ENCODE assay signal across 25 mouse cellular contexts in the genomic region with DNA sequence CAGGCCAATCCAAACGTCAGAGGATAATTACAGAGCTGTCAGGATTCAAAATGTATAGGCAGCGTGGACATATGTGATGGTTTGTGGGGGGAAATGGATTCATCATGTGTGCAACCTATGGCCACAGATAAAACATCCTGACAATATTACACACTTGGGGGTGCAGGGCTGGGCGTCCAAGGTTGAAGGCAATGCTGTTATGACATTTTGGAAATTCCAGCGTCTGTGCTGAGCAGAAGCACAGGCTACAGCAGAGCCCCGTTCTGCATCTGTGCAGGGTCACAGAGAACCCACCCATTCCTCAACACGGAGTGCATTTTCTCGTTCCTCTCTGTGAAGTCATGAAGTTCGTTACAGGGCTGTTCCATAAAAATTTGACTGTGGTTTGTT. TPM values are rescaled to one million over a fixed set of nuclear protein-coding genes. Genes with fewer than 3 reads are reported as not detected.
DNase-seq lines count a peak whose midpoint lies in the region; ATAC-seq and TF ChIP-seq lines count a peak whose summit lies in the region.
"Had no signal": no experiment of that assay in that cellular context is flagged by ENCODE, and none has a peak within 500 bp of the region (broad histone marks: within the 10 kb centered on the region; RNA-seq: fewer than 3 reads in every experiment).

No protein-coding gene starts in this region.

- no peak overlapping the region for H3K9ac ChIP-seq in intestine, embryonic 15.5 days
- no peak overlapping the region for H3K9ac ChIP-seq in intestine, postnatal 0 days (ENCODE audit: low read depth, low read length)
- H3K9ac ChIP-seq in embryonic facial prominence, embryonic 11.5 days (replicated peaks; ENCODE audit: low read length), result no peak overlapping the region
- H3K9ac ChIP-seq in limb, embryonic 13.5 days, result no peak overlapping the region
- H3K9ac ChIP-seq: heart, embryonic 12.5 days; liver, postnatal 0 days; neural tube, embryonic 13.5 days had no signal

- TF ChIP-seq CTCF in intestine, postnatal 0 days (IDR thresholded peaks at IDR 0.05; ENCODE audit: low read depth), result no peak
- no peak for TF ChIP-seq CTCF in E14TG2a.4 (conservative IDR thresholded peaks at IDR 0.05; ENCODE audit: low read length)

- H3K4me3 ChIP-seq in intestine, embryonic 15.5 days (replicated peaks), result no peak overlapping the region
- no peak overlapping the region for H3K4me3 ChIP-seq in intestine, postnatal 0 days (ENCODE audit: low read depth, low read length)
- peak overlapping the region; percentile 30; the same call in 1 of the 2 replicates for H3K4me3 ChIP-seq in E14TG2a.4 (replicated peaks; ENCODE audit: low read length)
- H3K4me3 ChIP-seq in embryonic facial prominence, embryonic 11.5 days (ENCODE audit: low read depth, low read length), result no peak overlapping the region
- H3K4me3 ChIP-seq in limb, embryonic 13.5 days, result no peak overlapping the region
- H3K4me3 ChIP-seq: heart, embryonic 12.5 days; megakaryocyte, embryonic 14.5 days; myocyte; neural tube, embryonic 13.5 days had no signal

- H3K4me1 ChIP-seq in intestine, embryonic 15.5 days (replicated peaks), result peaks cover 10% of the 10 kb centered on the region; the same call in 1 of the 2 replicates
- no peaks in the 10 kb centered on the region for H3K4me1 ChIP-seq in intestine, postnatal 0 days (replicated peaks; ENCODE audit: control insufficient read depth, insufficient read depth, low read length)
- peaks cover 70% of the 10 kb centered on the region for H3K4me1 ChIP-seq in E14TG2a.4 (replicated peaks; ENCODE audit: low read depth, low read length)
- no peaks in the 10 kb centered on the region for H3K4me1 ChIP-seq in embryonic facial prominence, embryonic 11.5 days (ENCODE audit: control insufficient read depth, insufficient read depth, low read length)
- peaks cover 32% of the 10 kb centered on the region for H3K4me1 ChIP-seq in limb, embryonic 13.5 days
- H3K4me1 ChIP-seq: neural tube, embryonic 13.5 days had no signal

- DNase-seq in embryonic facial prominence, embryonic 11.5 days (ENCODE audit: low spot score), result no peak
- DNase-seq in liver, result no peak
- DNase-seq in kidney, postnatal 4 days, result no peak
- no peak for DNase-seq in spleen, postnatal 10 days (ENCODE audit: low spot score in 2 of 2)
- DNase-seq: adrenal gland, adult 8-10 months; cerebellum, adult 18-20 months; cerebellum, postnatal 25 days; gastrocnemius, postnatal 10 days; heart, adult 18-20 months; heart, postnatal 10 days; kidney, adult 18-20 months; kidney, postnatal 10 days; liver, postnatal 0 days; retina, postnatal 1 day; right cerebral cortex, postnatal 25 days had no signal

- H3K9me3 ChIP-seq in intestine, embryonic 15.5 days, result no peaks in the 10 kb centered on the region
- H3K9me3 ChIP-seq in intestine, postnatal 0 days (ENCODE audit: control insufficient read depth), result no peaks in the 10 kb centered on the region
- H3K9me3 ChIP-seq in E14TG2a.4 (ENCODE audit: low read length), result no peaks in the 10 kb centered on the region
- H3K9me3 ChIP-seq in embryonic facial prominence, embryonic 11.5 days (replicated peaks; ENCODE audit: control insufficient read depth, low read length), result no peaks in the 10 kb centered on the region
- H3K9me3 ChIP-seq in limb, embryonic 13.5 days, result no peaks in the 10 kb centered on the region
- H3K9me3 ChIP-seq: heart, embryonic 12.5 days; megakaryocyte, embryonic 14.5 days; neural tube, embryonic 13.5 days had no signal

- H3K4me2 ChIP-seq in intestine, embryonic 15.5 days (replicated peaks), result no peak overlapping the region
- H3K4me2 ChIP-seq in intestine, postnatal 0 days (replicated peaks; ENCODE audit: low read depth), result no peak overlapping the region
- H3K4me2 ChIP-seq in embryonic facial prominence, embryonic 11.5 days (ENCODE audit: low read depth, low read length), result no peak overlapping the region
- H3K4me2 ChIP-seq in limb, embryonic 13.5 days (replicated peaks), result no peak overlapping the region
- H3K4me2 ChIP-seq: heart, embryonic 12.5 days; neural tube, embryonic 13.5 days had no signal

- H3K36me3 ChIP-seq in intestine, embryonic 15.5 days, result no peaks in the 10 kb centered on the region
- H3K36me3 ChIP-seq in intestine, postnatal 0 days (ENCODE audit: control insufficient read depth, insufficient read depth), result no peaks in the 10 kb centered on the region
- H3K36me3 ChIP-seq in E14TG2a.4 (ENCODE audit: insufficient read depth, low read length), result no peaks in the 10 kb centered on the region
- H3K36me3 ChIP-seq in embryonic facial prominence, embryonic 11.5 days (replicated peaks; ENCODE audit: control insufficient read depth, insufficient read depth, low read depth, low read length), result no peaks in the 10 kb centered on the region
- H3K36me3 ChIP-seq in limb, embryonic 13.5 days, result no peaks in the 10 kb centered on the region
- H3K36me3 ChIP-seq: heart, embryonic 12.5 days; neural tube, embryonic 13.5 days had no signal

- H3K27ac ChIP-seq in intestine, embryonic 15.5 days, result 0 out of 2 replicates have a peak overlapping the region, but pooled peaks have one; percentile 11
- H3K27ac ChIP-seq in intestine, postnatal 0 days (ENCODE audit: low read depth, low read length), result no peak overlapping the region
- H3K27ac ChIP-seq in embryonic facial prominence, embryonic 11.5 days (replicated peaks; ENCODE audit: low read depth, low read length), result no peak overlapping the region
- no peak overlapping the region for H3K27ac ChIP-seq in limb, embryonic 13.5 days
- H3K27ac ChIP-seq: neural tube, embryonic 13.5 days had no signal

- 45% methylated on average over 8 of the region's 8 CpGs for WGBS in intestine, embryonic 15.5 days
- 63% methylated on average over 8 of the region's 8 CpGs for WGBS in intestine, postnatal 0 days
- WGBS in embryonic facial prominence, embryonic 11.5 days, result 29% methylated on average over 8 of the region's 8 CpGs
- WGBS in limb, embryonic 13.5 days, result 20% methylated on average over 8 of the region's 8 CpGs

- H3K27me3 ChIP-seq in intestine, embryonic 15.5 days (replicated peaks), result no peaks in the 10 kb centered on the region
- H3K27me3 ChIP-seq in intestine, postnatal 0 days (replicated peaks; ENCODE audit: control insufficient read depth, insufficient read depth, low read length), result no peaks in the 10 kb centered on the region
- H3K27me3 ChIP-seq in E14TG2a.4 (ENCODE audit: insufficient read depth, low read length), result no peaks in the 10 kb centered on the region
- H3K27me3 ChIP-seq in embryonic facial prominence, embryonic 11.5 days (ENCODE audit: control insufficient read depth, insufficient read depth, low read length), result no peaks in the 10 kb centered on the region
- H3K27me3 ChIP-seq in limb, embryonic 13.5 days, result no peaks in the 10 kb centered on the region
- H3K27me3 ChIP-seq: heart, embryonic 12.5 days; neural tube, embryonic 13.5 days had no signal

- no peak for ATAC-seq in intestine, embryonic 15.5 days
- ATAC-seq in intestine, postnatal 0 days, result no peak
- ATAC-seq in embryonic facial prominence, embryonic 11.5 days (replicated peaks; ENCODE audit: insufficient number of reproducible peaks, low FRiP score, low TSS enrichment, low read depth), result peak; percentile 50; the same call in 1 of the 2 replicates
- ATAC-seq in limb, embryonic 13.5 days (ENCODE audit: low FRiP score, low read depth), result peak; percentile 38; the same call in 1 of the 2 replicates
- ATAC-seq: forebrain, embryonic 14.5 days; liver, postnatal 0 days; midbrain, embryonic 16.5 days had no signal

RNA-seq across cellular contexts. Expression of gene Xpnpep1, which starts 25.0 kb away (rescaled TPM):
- polyA plus RNA-seq in intestine, embryonic 15.5 days (2015; fragmentation: Nextera tagmentation; extraction: Ambion mirVana), result 182 and 206 TPM in 2 replicates
- polyA plus RNA-seq in intestine, postnatal 0 days (2015; fragmentation: Nextera tagmentation; extraction: Ambion mirVana), result 333 and 357 TPM in 2 replicates
- 177 and 184 TPM in 2 replicates for polyA plus RNA-seq in embryonic facial prominence, embryonic 11.5 days (2014; fragmentation: Nextera tagmentation; extraction: Ambion mirVana)
- 153 and 163 TPM in 2 replicates for polyA plus RNA-seq in limb, embryonic 13.5 days (2015; fragmentation: Nextera tagmentation; extraction: Ambion mirVana)

Comparison
In these comparisons a context has a peak if more than half of its experiments do, and no peak if none do; other contexts are left out.
1. ATAC-seq: peak in embryonic facial prominence, embryonic 11.5 days (single experiment) and limb, embryonic 13.5 days (single experiment); none in intestine, embryonic 15.5 days (single experiment) and intestine, postnatal 0 days (single experiment).